Mouse (Mus musculus) cerebellum, adult 9-10 months (tissue): ENCODE data around the gene Pgap1.
A peak's percentile ranks its signal among the peaks of the same experiment; 100 is the strongest.

ENCODE experiments used
- DNase-seq: peaks from one replicate; pipeline ENCODE4 v3.0.0; 2022

Pgap1 gene

DNA sequence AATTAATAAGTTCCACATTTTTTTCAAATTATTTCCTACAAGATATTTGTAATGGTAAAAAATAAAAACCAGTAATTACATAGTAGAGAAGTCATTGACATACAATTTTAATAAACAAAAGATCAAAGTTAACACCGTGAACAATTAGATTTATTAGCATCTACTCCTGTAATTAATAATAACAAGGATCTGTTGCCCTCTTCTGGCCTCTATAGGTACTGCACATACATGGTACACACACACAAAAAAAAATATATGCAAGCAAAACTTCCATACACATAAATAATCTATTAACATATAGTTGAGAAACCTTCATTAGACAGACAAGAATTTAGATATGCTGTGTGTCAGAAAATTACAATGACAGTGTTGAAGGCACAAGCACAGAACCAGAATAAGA lies 43.6 kb downstream of the Pgap1 start:
- DNase-seq: no peak

DNA sequence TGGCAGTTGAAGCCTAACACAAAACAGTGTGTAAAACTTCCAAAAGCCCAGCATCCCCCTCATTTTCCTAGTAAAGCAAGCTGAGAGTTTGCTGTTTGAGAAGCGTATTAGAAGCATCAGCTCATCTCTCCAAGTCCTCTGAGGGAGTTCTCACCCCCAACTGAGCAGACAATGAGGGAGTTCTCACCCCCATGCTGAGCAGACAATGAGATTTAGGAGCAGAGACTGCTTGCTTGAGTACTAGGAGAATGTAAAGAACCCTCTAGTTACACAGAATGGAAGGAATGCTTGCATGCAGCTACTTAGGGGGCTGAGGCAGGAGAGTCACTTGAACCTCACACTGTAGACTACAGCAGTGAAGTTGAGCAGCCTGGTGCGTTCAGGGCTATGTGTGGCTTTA lies 59.0 kb downstream of the Pgap1 start:
- no peak for DNase-seq

GRCm38 (mm10) chr1:54496254-54496653 lies 61.2 kb downstream of the Pgap1 start:
- DNase-seq: no peak

DNA sequence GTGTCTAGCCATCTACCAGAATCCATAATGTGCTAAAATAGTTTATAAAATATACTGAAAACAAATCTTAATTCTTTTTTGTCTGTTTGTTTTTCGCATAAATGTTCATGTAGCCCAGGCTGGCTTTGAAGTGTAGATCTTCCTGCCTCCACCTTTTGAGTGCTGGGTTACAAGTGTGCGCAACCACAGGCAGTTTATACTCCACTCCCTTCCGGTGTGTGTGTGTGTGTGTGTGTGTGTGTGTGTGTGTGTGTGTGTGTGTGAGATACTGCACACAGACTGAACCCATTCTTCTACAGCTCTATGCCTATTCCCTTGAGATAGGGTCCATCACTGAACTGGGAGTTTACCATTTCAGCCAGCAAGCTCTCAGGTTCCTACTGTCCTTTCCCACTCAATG lies 64.0 kb downstream of the Pgap1 start:
- DNase-seq: no peak

DNA sequence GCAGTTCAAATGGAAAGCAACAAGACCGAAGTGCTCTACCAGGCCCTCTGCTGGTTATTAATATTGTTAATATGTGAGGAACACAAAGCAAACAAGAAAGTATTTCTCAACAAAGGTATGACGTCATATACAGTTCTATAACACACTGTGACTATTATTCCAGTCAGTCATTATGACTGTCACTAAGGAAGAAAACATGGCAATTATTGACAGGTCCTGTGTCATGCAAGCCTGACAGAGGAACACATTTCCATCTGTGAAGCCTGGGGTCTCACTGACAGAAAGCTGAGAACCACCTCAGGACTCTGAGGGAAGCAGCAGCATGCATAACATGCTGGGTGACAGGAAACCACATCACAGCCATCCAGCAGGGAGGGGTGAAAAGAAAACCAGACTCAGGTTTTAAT lies 65.0 kb downstream of the Pgap1 start:
- no peak for DNase-seq

DNA sequence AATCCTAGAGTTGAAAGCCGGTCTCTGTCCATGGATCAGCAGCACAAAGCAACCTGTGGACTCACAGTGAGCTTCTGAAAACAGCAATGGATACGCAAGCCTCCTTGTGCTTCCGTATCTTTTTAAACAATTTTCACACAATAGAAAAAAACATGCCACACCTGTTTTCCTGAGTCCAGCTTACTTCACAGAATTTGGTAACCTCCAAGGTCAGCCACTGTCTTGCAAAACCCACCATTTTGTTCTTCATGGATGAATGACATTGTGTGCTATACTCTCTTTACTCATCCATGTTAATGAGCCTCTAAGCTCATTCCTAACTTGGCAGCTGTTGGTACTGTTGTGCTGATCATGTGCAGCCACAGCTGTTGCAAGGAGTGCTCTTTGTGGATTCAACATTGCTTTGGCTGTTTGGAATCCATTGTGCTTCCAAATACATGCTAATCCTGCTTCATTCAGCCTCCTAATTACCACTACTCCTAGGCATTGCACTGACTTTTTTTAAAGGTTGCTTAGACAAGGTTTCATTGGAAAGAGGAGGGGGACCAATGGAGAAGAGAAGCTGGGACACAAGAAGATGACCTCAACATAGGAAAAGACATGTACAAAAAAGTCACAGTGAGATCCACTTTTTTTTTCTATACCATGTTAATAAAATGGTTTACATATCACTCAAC lies 72.6 kb downstream of the Pgap1 start:
- no peak for DNase-seq

DNA sequence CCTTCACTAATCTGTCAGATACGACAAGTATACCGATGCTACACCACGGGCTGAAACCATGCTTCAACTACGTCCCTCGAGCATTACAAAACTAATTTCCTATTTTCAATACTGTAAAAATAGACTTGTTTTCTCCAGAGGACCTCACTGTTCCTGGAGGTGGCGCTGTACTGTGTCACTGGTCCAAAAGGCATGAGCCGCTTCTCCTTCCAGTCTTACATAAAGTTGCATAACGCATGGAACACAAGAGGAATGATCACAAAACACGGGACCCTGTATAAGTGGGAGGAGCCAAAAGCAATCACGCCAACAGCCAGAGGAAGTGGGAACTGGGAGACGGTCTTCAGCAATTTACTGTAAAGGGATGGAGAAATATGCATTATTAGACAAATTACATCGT lies 77.0 kb downstream of the Pgap1 start:
- no peak for DNase-seq

GRCm38 (mm10) chr1:54468662-54469061 lies 88.8 kb downstream of the Pgap1 start:
- peak; percentile 55 for DNase-seq

GRCm38 (mm10) chr1:54467366-54467765 lies 90.1 kb downstream of the Pgap1 start:
- DNase-seq: no peak

- no peak for DNase-seq
Measured at GRCm38 (mm10) chr1:54452116-54452515, 105.4 kb downstream of the Pgap1 start.

GRCm38 (mm10) chr1:54448833-54449232 lies 108.7 kb downstream of the Pgap1 start:
- DNase-seq: no peak

DNA sequence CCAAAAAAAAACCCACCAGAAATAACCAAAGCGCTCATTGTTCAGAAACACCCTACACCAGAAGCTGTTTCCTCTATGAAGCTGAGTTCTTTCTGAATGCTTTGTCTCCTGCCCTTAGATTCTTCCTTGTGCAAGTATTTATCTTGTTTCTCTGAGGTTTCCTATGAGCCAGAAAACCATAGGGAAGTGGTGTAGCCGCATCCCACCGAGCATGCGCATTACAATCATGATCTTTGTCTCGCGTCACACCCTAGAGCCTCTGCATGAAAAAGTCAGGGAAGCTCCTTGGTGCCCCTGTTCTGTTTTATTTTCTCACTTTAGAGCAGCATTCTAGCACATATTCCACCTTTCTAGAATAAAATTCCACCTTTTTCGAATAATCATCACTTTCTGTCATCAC lies 113.8 kb downstream of the Pgap1 start:
- DNase-seq: no peak

DNA sequence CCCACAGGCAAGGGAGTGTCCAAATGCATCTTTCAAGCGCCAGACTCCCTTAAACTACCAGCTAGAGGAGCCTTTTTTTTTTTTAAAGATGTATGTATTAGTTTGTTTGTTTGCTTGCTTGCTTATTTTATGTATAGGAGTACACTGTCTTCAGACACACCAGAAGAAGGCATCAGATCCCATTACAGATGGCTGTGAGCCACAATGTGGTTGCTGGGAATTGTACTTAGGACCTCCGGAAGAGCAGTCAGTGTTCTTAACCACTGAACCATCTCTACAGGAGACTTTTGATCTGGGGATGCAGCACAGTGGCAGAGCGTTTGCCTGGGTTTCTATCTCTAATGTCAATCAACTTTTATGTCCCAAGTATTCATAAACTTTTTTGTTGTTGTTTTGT lies 118.4 kb downstream of the Pgap1 start:
- no peak for DNase-seq

- DNase-seq: peak; percentile 78
Measured at GRCm38 (mm10) chr1:54438340-54439079, 119.0 kb downstream of the Pgap1 start, which contains the start of gene Gtf3c3. TSS of gene Gtf3c3 (minus strand) at chr1:54438971.
